Mouse (Mus musculus): ENCODE results near the gene Fam3b.

GRCm38 (mm10) chr16:97467472-97467871 is 47.1 kb downstream of the Fam3b start:
- TF ChIP-seq EP300 (optimal IDR thresholded peaks at IDR 0.05): no peak
- TF ChIP-seq CTCF (IDR thresholded peaks at IDR 0.05; ENCODE audit: low read depth): no peak
